Mouse (Mus musculus) CH12.LX (cell line): ENCODE data around the gene Selenok. TPM values are rescaled to one million over a fixed set of nuclear protein-coding genes. Genes with fewer than 3 reads are reported as not detected.

Source experiments
- DNase-seq: peaks from one replicate; pipeline ENCODE4 v3.0.0-alpha.2; 2013; ENCODE audit errors: extremely low read depth
- H3K27ac ChIP-seq: 2 replicates; pipeline ENCODE4 v1.5.1; 2012; ENCODE audit warnings: low read depth, mild to moderate bottlenecking, control low read depth, moderate library complexity; ENCODE audit not compliant: insufficient read depth
- H3K27me3 ChIP-seq: replicated peaks from 2 replicates; pipeline ENCODE3; 2012; ENCODE audit warnings: inconsistent platforms
- H3K36me3 ChIP-seq, 2 experiments: replicated peaks in 1 of 2; 2 replicates each; pipeline versions ENCODE3 to v1.6.1; 2012; ENCODE audit warnings: inconsistent platforms in 1 of 2, low read length in 1 of 2, mild to moderate bottlenecking in 1 of 2, mixed read lengths in 1 of 2, moderate library complexity in 1 of 2; ENCODE audit not compliant: control insufficient read depth in 1 of 2, insufficient read depth in 1 of 2
- H3K4me1 ChIP-seq, 2 experiments: 2 replicates each; pipeline ENCODE4 v1.6.1; 2012; ENCODE audit warnings: inconsistent platforms in 1 of 2, moderate library complexity in 1 of 2; ENCODE audit not compliant: insufficient read depth in 2 of 2, control insufficient read depth in 1 of 2
- H3K4me2 ChIP-seq: 2 replicates; pipeline ENCODE4 v1.6.1; 2012; ENCODE audit warnings: low read depth, mild to moderate bottlenecking, control low read depth; ENCODE audit not compliant: poor library complexity, insufficient read depth, severe bottlenecking
- H3K4me3 ChIP-seq, 3 experiments: fragments of 150-350 bp in 1 of 3; sonication (generic) in 1 of 3; replicated peaks in 1 of 3; 2 replicates each; pipeline versions ENCODE3 to v1.5.1; 2011 to 2012; ENCODE audit warnings: low read depth in 2 of 3, low read length in 2 of 3, mild to moderate bottlenecking in 2 of 3, moderate library complexity in 2 of 3, control low read depth in 1 of 3, improper control_type of control experiment in 1 of 3, inconsistent platforms in 1 of 3, mixed read lengths in 1 of 3; ENCODE audit not compliant: poor library complexity in 1 of 3
- H3K79me2 ChIP-seq: replicated peaks from 2 replicates; pipeline ENCODE4 v1.6.1; 2012; ENCODE audit warnings: mild to moderate bottlenecking, moderate library complexity; ENCODE audit not compliant: control insufficient read depth, poor library complexity, insufficient read depth, severe bottlenecking; ENCODE audit errors: extremely low read depth
- H3K9ac ChIP-seq: 2 replicates; pipeline ENCODE4 v1.6.1; 2012; ENCODE audit warnings: low read depth, mild to moderate bottlenecking, control low read depth, moderate library complexity; ENCODE audit not compliant: insufficient read depth
- H3K9me3 ChIP-seq: replicated peaks from 2 replicates; pipeline ENCODE3; 2012; ENCODE audit warnings: low read length, inconsistent platforms, mixed read lengths
- BHLHE40 ChIP-seq: IDR thresholded peaks from 2 replicates; pipeline ENCODE4 v1.6.1; 2011; ENCODE audit warnings: mild to moderate bottlenecking, low read depth, low read length, improper control_type of control experiment
- CHD1 ChIP-seq: IDR thresholded peaks from 2 replicates; pipeline ENCODE4 v1.6.1; 2012; ENCODE audit warnings: low read depth, low read length, improper control_type of control experiment, inconsistent platforms
- ELF1 ChIP-seq: IDR thresholded peaks from 2 replicates; pipeline ENCODE4 v1.6.1; 2014; ENCODE audit warnings: low read depth, mild to moderate bottlenecking, inconsistent platforms, low read length, improper control_type of control experiment
- EP300 ChIP-seq: IDR thresholded peaks from 2 replicates; pipeline ENCODE4 v1.6.1; 2011; ENCODE audit warnings: low read length, improper control_type of control experiment
- ETS1 ChIP-seq: conservative IDR thresholded peaks from 2 replicates; pipeline ENCODE4 v1.6.1; 2012; ENCODE audit warnings: low read depth, mild to moderate bottlenecking, inconsistent platforms, low read length, improper control_type of control experiment, moderate library complexity
- JUN ChIP-seq: IDR thresholded peaks from 2 replicates; pipeline ENCODE4 v1.6.1; 2011; ENCODE audit warnings: low read depth, mild to moderate bottlenecking, low read length, improper control_type of control experiment, moderate library complexity; ENCODE audit not compliant: insufficient read depth
- KAT2A ChIP-seq: IDR thresholded peaks from 2 replicates; pipeline ENCODE4 v1.6.1; 2012; ENCODE audit warnings: low read length, improper control_type of control experiment, inconsistent platforms; ENCODE audit not compliant: insufficient replicate concordance
- MAZ ChIP-seq: IDR thresholded peaks from 2 replicates; pipeline ENCODE4 v1.6.1; 2012; ENCODE audit warnings: low read depth, mild to moderate bottlenecking, inconsistent platforms, low read length, improper control_type of control experiment, moderate library complexity
- MEF2A ChIP-seq: IDR thresholded peaks from 2 replicates; pipeline ENCODE4 v1.6.1; 2014; ENCODE audit warnings: low read depth, mild to moderate bottlenecking, inconsistent platforms, low read length, improper control_type of control experiment, borderline replicate concordance
- MXI1 ChIP-seq: IDR thresholded peaks from 2 replicates; pipeline ENCODE4 v1.6.1; 2011; ENCODE audit warnings: mild to moderate bottlenecking, low read depth, low read length, improper control_type of control experiment
- MYC ChIP-seq: IDR thresholded peaks from 2 replicates; pipeline ENCODE4 v1.6.1; 2011; ENCODE audit warnings: low read depth, mild to moderate bottlenecking, improper control_type of control experiment, low read length
- NELFE ChIP-seq: IDR thresholded peaks from 2 replicates; pipeline ENCODE4 v1.6.1; 2011; ENCODE audit warnings: low read depth, low read length, improper control_type of control experiment
- PAX5 ChIP-seq: IDR thresholded peaks from 2 replicates; pipeline ENCODE4 v1.6.1; 2012; ENCODE audit warnings: low read length, inconsistent platforms, mixed read lengths
- POLR2A ChIP-seq: IDR thresholded peaks from 2 replicates; pipeline ENCODE4 v1.6.1; 2011; ENCODE audit warnings: low read depth, mild to moderate bottlenecking, improper control_type of control experiment, low read length
- SMC3 ChIP-seq: IDR thresholded peaks from 2 replicates; pipeline ENCODE4 v1.6.1; 2011; ENCODE audit warnings: low read depth, low read length, improper control_type of control experiment
- TBP ChIP-seq: conservative IDR thresholded peaks from 2 replicates; pipeline ENCODE4 v1.6.1; 2011; ENCODE audit warnings: low read depth, low read length, improper control_type of control experiment
- UBTF ChIP-seq: IDR thresholded peaks from 2 replicates; pipeline ENCODE4 v1.6.1; 2012; ENCODE audit warnings: low read depth, mild to moderate bottlenecking, inconsistent platforms, low read length, improper control_type of control experiment, moderate library complexity
- USF2 ChIP-seq: conservative IDR thresholded peaks from 2 replicates; pipeline ENCODE4 v1.6.1; 2011; ENCODE audit warnings: low read depth, low read length, improper control_type of control experiment
- ZC3H11A ChIP-seq: IDR thresholded peaks from 2 replicates; pipeline ENCODE4 v1.6.1; 2012; ENCODE audit warnings: low read depth, mild to moderate bottlenecking, inconsistent platforms, low read length, improper control_type of control experiment
- ZKSCAN1 ChIP-seq: IDR thresholded peaks from 2 replicates; pipeline ENCODE4 v1.6.1; 2012; ENCODE audit warnings: low read depth, inconsistent platforms, low read length, improper control_type of control experiment, borderline replicate concordance
- ZMIZ1 ChIP-seq: IDR thresholded peaks from 2 replicates; pipeline ENCODE4 v1.6.1; 2012; ENCODE audit warnings: low read depth, mild to moderate bottlenecking, inconsistent platforms, low read length, improper control_type of control experiment
- ZNF384 ChIP-seq: IDR thresholded peaks from 2 replicates; pipeline ENCODE4 v1.6.1; 2012; ENCODE audit warnings: low read depth, low read length, improper control_type of control experiment, inconsistent platforms
- dilution Hi-C: fragments of 300-500 bp; cut with MboI; formaldehyde crosslinking; loops from 2 replicates; pipeline ENCODE4 v1.14.3; 2020; ENCODE audit warnings: low sequenced_read_pairs; ENCODE audit not compliant: extremely low pct_unique_long_range_greater_than_20kb, extremely low pct_ligation_motif_present
- in situ Hi-C: fragments of 300-500 bp; cut with MboI; formaldehyde crosslinking; loops from 3 replicates; pipeline ENCODE4 v1.14.3; 2019; ENCODE audit warnings: low sequenced_read_pairs, low pct_ligation_motif_present, low pct_unique_long_range_greater_than_20kb, mixed read lengths
- polyA plus RNA-seq: library from polyadenylated mRNA; unstranded; fragments of >175 nt; gene quantifications from 2 replicates; pipeline ENCODE4 v1.2.1, GENCODE M21; 2012; ENCODE audit warnings: low read depth; ENCODE audit not compliant: insufficient read length
- total RNA-seq, 2 experiments: library from RNA; depleted of rRNA; stranded (reverse); fragments of 300-350 nt in 1 of 2; fragments of >200 nt in 1 of 2; gene quantifications; 2 replicates each; pipeline ENCODE4 v1.2.3; 2012 to 2014

The Selenok gene
- total and polyA plus RNA-seq, 3 experiments = 48.5 to 83.7 (median 63.0) TPM

- DNase-seq = no peak
- in situ Hi-C loops (no loop called here), dilution Hi-C loops (no loop called here)
- no peaks in the 10 kb centered on the region for H3K9me3 ChIP-seq
- H3K27ac ChIP-seq = no peak overlapping the region
- peaks cover 22% of the 10 kb centered on the region for H3K79me2 ChIP-seq
- H3K4me1 ChIP-seq = peaks cover 3 to 53% of the 10 kb centered on the region in 2 experiments; a peak in 3 of 4 replicates
- H3K4me3 ChIP-seq = no peak overlapping the region
- H3K36me3 ChIP-seq = peaks cover 36 to 60% of the 10 kb centered on the region in 2 experiments
- H3K4me2 ChIP-seq = no peak overlapping the region
- H3K9ac ChIP-seq = no peak overlapping the region
- no peaks in the 10 kb centered on the region for H3K27me3 ChIP-seq
- TF ChIP-seq ZNF384 (no peak), MYC (no peak)
Observed at GRCm38 (mm10) chr14:29971446-29971845, 3.3 kb downstream of the Selenok start.

- dilution Hi-C loops = no loop called here
- Histone ChIP-seq H3K27ac (no peak overlapping the region), H3K9ac (no peak overlapping the region), H3K9me3 (no peaks in the 10 kb centered on the region), H3K4me1 (peaks cover 2 to 49% of the 10 kb centered on the region in 2 experiments; a peak in 3 of 4 replicates), H3K36me3 (peaks cover 36 to 66% of the 10 kb centered on the region in 2 experiments), H3K27me3 (no peaks in the 10 kb centered on the region), H3K4me3 (no peak overlapping the region), H3K4me2 (no peak overlapping the region), H3K79me2 (peaks cover 22% of the 10 kb centered on the region)
- TF ChIP-seq ZNF384 = no peak
- no peak for TF ChIP-seq CHD1
- TF ChIP-seq NELFE = no peak
- TF ChIP-seq SMC3 = no peak
- TF ChIP-seq POLR2A = no peak
- no peak for TF ChIP-seq ETS1
- TF ChIP-seq MXI1 = no peak
- no peak for TF ChIP-seq ZC3H11A
- TF ChIP-seq PAX5 = no peak
- no peak for TF ChIP-seq ZMIZ1
- TF ChIP-seq KAT2A = no peak
- no peak for TF ChIP-seq MAZ
- TF ChIP-seq ELF1 = no peak
- TF ChIP-seq TBP = no peak
- in situ Hi-C loops = no loop called here
- DNase-seq = no peak
Observed at GRCm38 (mm10) chr14:29971993-29972392, 3.9 kb downstream of the Selenok start.

GRCm38 (mm10) chr14:29976927-29977326, 8.8 kb downstream of the Selenok start:
- Histone ChIP-seq H3K27ac (no peak overlapping the region), H3K27me3 (no peaks in the 10 kb centered on the region), H3K79me2 (peaks cover 17% of the 10 kb centered on the region), H3K4me2 (no peak overlapping the region), H3K9ac (no peak overlapping the region), H3K36me3 (peaks cover 39 to 63% of the 10 kb centered on the region in 2 experiments), H3K9me3 (peaks cover 12% of the 10 kb centered on the region), H3K4me1 (peaks cover 2 to 39% of the 10 kb centered on the region in 2 experiments; a peak in 2 of 4 replicates), H3K4me3 (no peak overlapping the region)
- TF ChIP-seq BHLHE40 (no peak), KAT2A (no peak), EP300 (no peak), PAX5 (no peak), ZC3H11A (no peak), JUN (no peak), UBTF (no peak), MEF2A (no peak), ZKSCAN1 (no peak), USF2 (no peak), TBP (no peak), POLR2A (no peak)
- no peak for DNase-seq
- dilution Hi-C loops (no loop called here), in situ Hi-C loops (no loop called here)
